Mouse (Mus musculus) heart, embryonic 11.5 days (tissue): ENCODE data around the gene Atl3. TPM values are rescaled to one million over a fixed set of nuclear protein-coding genes. Genes with fewer than 3 reads are reported as not detected.
A peak's percentile ranks its signal among the peaks of the same experiment; 100 is the strongest.

ENCODE experiments used
- ATAC-seq: fragments of 200-750 bp; cut with Nextera tagmentation; replicated peaks from 2 replicates; pipeline ENCODE4 v1.8.0; 2017; ENCODE audit warnings: moderate library complexity; ENCODE audit not compliant: insufficient number of reproducible peaks, low FRiP score, low TSS enrichment
- H3K27ac ChIP-seq: fragments of 300-500 bp; sonication (generic); 2 replicates; pipeline ENCODE4 v1.5.1; 2014; ENCODE audit warnings: mild to moderate bottlenecking, low read depth, low read length
- H3K27me3 ChIP-seq: fragments of 300-500 bp; sonication (generic); 2 replicates; pipeline ENCODE4 v1.6.1; 2014; ENCODE audit warnings: mild to moderate bottlenecking, low read length, mixed read lengths; ENCODE audit not compliant: control insufficient read depth, insufficient read depth
- H3K36me3 ChIP-seq: fragments of 300-500 bp; sonication (generic); 2 replicates; pipeline ENCODE4 v1.6.1; 2014; ENCODE audit warnings: mild to moderate bottlenecking, low read length, moderate library complexity, mixed read lengths; ENCODE audit not compliant: control insufficient read depth, insufficient read depth
- H3K4me1 ChIP-seq: fragments of 300-500 bp; sonication (generic); 2 replicates; pipeline ENCODE4 v1.6.1; 2014; ENCODE audit warnings: low read length; ENCODE audit not compliant: control insufficient read depth, insufficient read depth
- H3K4me2 ChIP-seq: fragments of 300-500 bp; sonication (generic); 2 replicates; pipeline ENCODE4 v1.6.1; 2014; ENCODE audit warnings: mild to moderate bottlenecking, moderate library complexity
- H3K4me3 ChIP-seq: fragments of 300-500 bp; sonication (generic); 2 replicates; pipeline ENCODE4 v1.5.1; 2014; ENCODE audit warnings: low read depth, low read length
- H3K9ac ChIP-seq: fragments of 300-500 bp; sonication (generic); 2 replicates; pipeline ENCODE4 v1.6.1; 2014; ENCODE audit warnings: mild to moderate bottlenecking, low read depth, low read length, moderate library complexity
- H3K9me3 ChIP-seq: fragments of 300-500 bp; sonication (generic); replicated peaks from 2 replicates; pipeline ENCODE4 v1.6.1; 2016; ENCODE audit warnings: low read length; ENCODE audit not compliant: control insufficient read depth
- WGBS: fragments of 180-500 bp; shearing (Covaris S2); extraction: QIAGEN DNeasy Blood & Tissue Kit; methylation state at CpG from one replicate; pipeline ENCODE4 v1.1.7; 2014; ENCODE audit not compliant: insufficient replicate concordance; 5-methylcytosine and 5-hydroxymethylcytosine counted together
- polyA plus RNA-seq: library from polyadenylated mRNA; unstranded; fragments of >200 nt; fragmentation: Nextera tagmentation; extraction: Ambion mirVana; gene quantifications from 2 replicates; pipeline ENCODE4 v1.2.1, GENCODE M21; 2014

Gene Atl3
- 8.9 and 9.5 TPM in 2 replicates for polyA plus RNA-seq

DNA sequence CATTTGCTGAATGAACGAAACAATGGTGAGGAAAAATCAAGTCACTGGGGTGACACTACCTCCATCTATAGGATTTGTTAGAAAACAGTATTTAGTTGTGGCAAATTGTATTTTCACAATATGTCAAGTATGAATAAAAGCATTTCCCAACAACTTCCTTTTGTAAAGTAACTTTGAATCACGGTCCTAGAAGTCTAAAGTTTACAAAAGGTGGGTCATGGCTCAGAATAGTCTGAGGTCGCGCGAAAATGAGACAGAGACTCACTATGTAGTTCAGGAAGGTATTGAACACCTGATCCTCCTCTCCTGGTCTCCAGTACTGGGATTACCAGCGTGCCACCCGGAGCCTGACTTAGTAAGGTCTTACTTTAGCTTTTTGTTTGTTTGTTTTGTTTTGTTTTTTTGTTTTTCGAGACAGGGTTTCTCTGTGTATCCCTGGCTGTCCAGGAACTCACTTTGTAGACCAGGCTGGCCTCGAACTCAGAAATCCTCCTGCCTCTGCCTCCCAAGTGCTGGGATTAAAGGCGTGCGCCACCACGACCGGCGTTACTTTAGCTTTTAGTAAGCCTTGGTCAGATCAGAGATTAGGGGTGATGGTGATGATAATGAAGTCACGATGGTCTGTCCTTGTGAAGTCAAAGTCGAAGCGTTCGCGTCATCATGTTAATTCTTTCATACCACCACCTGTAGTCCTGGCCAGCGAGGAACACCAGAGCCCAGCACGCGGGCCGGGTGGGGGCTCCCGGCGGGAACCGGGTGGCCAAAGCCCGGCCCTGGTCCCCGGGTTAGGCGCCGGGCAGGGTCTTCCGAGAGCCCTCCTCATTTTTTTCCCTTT lies at the start of gene Atl3:
Gene Atl3, plus strand, starts transcription at position 689 of the 835 bp plus-strand sequence.
- Histone ChIP-seq H3K4me3 (peak within 1 kb of the TSS; percentile 74), H3K4me1 (no peaks in the 10 kb centered on the region), H3K9ac (peak within 1 kb of the TSS; percentile 95), H3K9me3 (no peaks in the 10 kb centered on the region), H3K27ac (peak within 1 kb of the TSS; percentile 98), H3K4me2 (peak within 1 kb of the TSS; percentile 73), H3K27me3 (no peaks in the 10 kb centered on the region), H3K36me3 (no peaks in the 10 kb centered on the region)
- no peak for ATAC-seq
- WGBS, result 29% methylated on average over 31 of the region's 31 CpGs

- no peak overlapping the region for H3K27ac ChIP-seq
- peaks cover 3% of the 10 kb centered on the region; the same call in 1 of the 2 replicates for H3K36me3 ChIP-seq
- no peak for ATAC-seq
- no peaks in the 10 kb centered on the region for H3K9me3 ChIP-seq
- WGBS, result 87% methylated on average over 2 of the region's 2 CpGs
- H3K4me2 ChIP-seq, result no peak overlapping the region
- peaks cover 3% of the 10 kb centered on the region; the same call in 1 of the 2 replicates for H3K4me1 ChIP-seq
- no peak overlapping the region for H3K4me3 ChIP-seq
- no peak overlapping the region for H3K9ac ChIP-seq
- no peaks in the 10 kb centered on the region for H3K27me3 ChIP-seq
Measured at GRCm38 (mm10) chr19:7445105-7445504, 48.7 kb upstream of the Atl3 start.

GRCm38 (mm10) chr19:7445596-7445995 lies 48.2 kb upstream of the Atl3 start:
- no peak overlapping the region for H3K27ac ChIP-seq
- ATAC-seq, result no peak
- H3K9ac ChIP-seq, result no peak overlapping the region
- 89% methylated on average over 1 of the region's 1 CpGs for WGBS
- H3K36me3 ChIP-seq, result peaks cover 3% of the 10 kb centered on the region; the same call in 1 of the 2 replicates
- H3K27me3 ChIP-seq, result no peaks in the 10 kb centered on the region
- peaks cover 3% of the 10 kb centered on the region; the same call in 1 of the 2 replicates for H3K4me1 ChIP-seq
- H3K9me3 ChIP-seq, result no peaks in the 10 kb centered on the region
- H3K4me3 ChIP-seq, result no peak overlapping the region
- H3K4me2 ChIP-seq, result no peak overlapping the region

- Histone ChIP-seq H3K36me3 (no peaks in the 10 kb centered on the region), H3K27me3 (no peaks in the 10 kb centered on the region), H3K4me1 (no peaks in the 10 kb centered on the region), H3K4me2 (no peak overlapping the region), H3K9ac (no peak overlapping the region), H3K27ac (no peak overlapping the region), H3K4me3 (no peak overlapping the region), H3K9me3 (no peaks in the 10 kb centered on the region)
- 67% methylated on average over 2 of the region's 2 CpGs for WGBS
- ATAC-seq, result no peak
Measured at GRCm38 (mm10) chr19:7456803-7457202, 37.0 kb upstream of the Atl3 start.

GRCm38 (mm10) chr19:7458901-7459300 lies 34.9 kb upstream of the Atl3 start:
- no peaks in the 10 kb centered on the region for H3K4me1 ChIP-seq
- H3K4me2 ChIP-seq, result no peak overlapping the region
- no peaks in the 10 kb centered on the region for H3K27me3 ChIP-seq
- ATAC-seq, result no peak
- H3K27ac ChIP-seq, result no peak overlapping the region
- H3K9me3 ChIP-seq, result no peaks in the 10 kb centered on the region
- no peak overlapping the region for H3K9ac ChIP-seq
- H3K4me3 ChIP-seq, result no peak overlapping the region
- no peaks in the 10 kb centered on the region for H3K36me3 ChIP-seq

DNA sequence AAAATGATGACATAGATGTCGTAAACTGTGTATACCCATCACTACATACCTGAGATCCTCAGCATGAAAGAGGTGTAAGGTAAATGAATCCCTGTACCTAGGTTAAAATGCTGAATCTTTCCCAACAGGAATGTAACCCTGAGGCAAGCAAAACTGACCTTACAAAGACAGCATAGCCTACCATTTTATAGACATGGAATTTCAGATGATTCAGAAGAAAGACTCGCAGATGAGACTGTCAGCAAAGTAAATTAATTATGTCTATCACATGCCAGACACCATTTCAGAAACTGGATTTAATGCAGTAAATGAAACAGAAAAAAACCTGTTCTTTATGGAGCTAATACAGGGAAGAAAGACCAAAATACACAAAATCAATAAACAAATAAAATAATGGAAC lies 34.5 kb upstream of the Atl3 start:
- 87% methylated on average over 2 of the region's 2 CpGs for WGBS
- Histone ChIP-seq H3K4me1 (no peaks in the 10 kb centered on the region), H3K4me3 (no peak overlapping the region), H3K4me2 (no peak overlapping the region), H3K36me3 (no peaks in the 10 kb centered on the region), H3K9ac (no peak overlapping the region), H3K9me3 (no peaks in the 10 kb centered on the region), H3K27me3 (no peaks in the 10 kb centered on the region), H3K27ac (no peak overlapping the region)
- ATAC-seq, result no peak

DNA sequence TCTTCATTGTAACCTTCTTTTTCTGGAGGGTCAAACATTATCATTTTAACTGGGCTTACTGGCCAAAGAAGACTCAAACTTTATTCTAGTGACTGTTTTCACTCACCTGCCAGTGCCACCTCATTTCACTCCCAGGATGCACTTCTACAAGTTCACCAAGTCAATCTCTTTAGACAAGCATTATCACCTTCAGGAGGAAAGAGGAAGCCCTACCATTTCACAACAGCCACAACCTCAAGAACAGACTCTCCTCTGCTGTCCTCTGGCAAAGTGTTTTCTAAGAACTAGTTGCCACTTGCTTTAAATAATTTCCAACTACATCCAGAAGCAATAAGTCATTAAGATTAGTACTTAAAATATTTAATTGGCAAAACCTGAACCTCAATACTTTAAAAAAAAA lies 25.9 kb upstream of the Atl3 start:
- H3K27ac ChIP-seq, result no peak overlapping the region
- no peak overlapping the region for H3K4me3 ChIP-seq
- no peaks in the 10 kb centered on the region for H3K9me3 ChIP-seq
- no peak for ATAC-seq
- H3K27me3 ChIP-seq, result no peaks in the 10 kb centered on the region
- 0 out of 2 replicates have a peak, but pooled peaks cover 3% of the 10 kb centered on the region for H3K36me3 ChIP-seq
- H3K4me1 ChIP-seq, result no peaks in the 10 kb centered on the region
- no peak overlapping the region for H3K9ac ChIP-seq
- H3K4me2 ChIP-seq, result no peak overlapping the region

DNA sequence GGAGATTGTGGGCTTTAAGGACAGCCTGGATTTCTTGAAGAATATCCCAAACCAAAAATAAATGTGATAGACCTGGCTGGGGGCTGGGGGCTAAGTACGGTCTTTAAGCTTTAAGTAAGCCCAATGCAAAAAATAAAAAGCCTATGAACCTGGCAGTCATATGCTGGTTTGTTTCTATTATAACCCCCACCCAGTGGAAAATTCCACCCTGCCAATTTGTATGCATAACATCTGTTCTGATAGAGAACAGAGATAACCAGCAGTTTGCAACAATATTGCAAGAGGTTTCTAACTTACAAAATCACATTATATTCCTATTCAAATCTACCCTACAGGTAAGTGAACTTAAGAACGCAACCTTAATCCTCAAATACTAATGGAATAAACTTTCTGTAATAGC lies 23.2 kb upstream of the Atl3 start:
- Histone ChIP-seq H3K9me3 (no peaks in the 10 kb centered on the region), H3K4me1 (no peaks in the 10 kb centered on the region), H3K9ac (no peak overlapping the region), H3K27ac (no peak overlapping the region), H3K27me3 (no peaks in the 10 kb centered on the region), H3K4me2 (no peak overlapping the region), H3K36me3 (0 out of 2 replicates have a peak, but pooled peaks cover 3% of the 10 kb centered on the region), H3K4me3 (no peak overlapping the region)
- 94% methylated on average over 2 of the region's 2 CpGs for WGBS
- ATAC-seq, result no peak

DNA sequence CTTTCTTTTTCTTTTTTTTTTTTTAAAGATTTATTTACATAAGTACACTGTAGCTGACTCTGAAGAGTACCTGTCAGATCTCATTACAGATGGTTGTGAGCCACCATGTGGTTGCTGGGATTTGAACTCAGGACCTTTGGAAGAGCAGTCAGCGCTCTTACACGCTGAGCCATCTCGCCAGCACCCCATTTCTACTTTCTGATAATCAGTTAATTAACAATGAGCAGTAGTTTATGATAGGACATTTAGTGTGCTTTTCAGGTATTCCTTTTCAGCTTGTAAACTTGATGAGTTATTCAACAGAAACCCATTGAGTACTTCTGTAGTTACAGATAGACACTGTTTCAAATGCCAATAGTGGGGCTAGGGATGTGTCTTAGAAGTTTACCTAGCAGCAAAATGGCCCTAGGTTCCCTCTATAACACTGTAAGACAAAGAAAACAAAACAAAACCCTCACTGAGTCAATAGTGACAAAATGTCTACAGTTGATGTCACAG lies 14.0 kb upstream of the Atl3 start:
- WGBS, result 98% methylated on average over 3 of the region's 3 CpGs
- peaks cover 5% of the 10 kb centered on the region for H3K4me1 ChIP-seq
- no peak overlapping the region for H3K4me3 ChIP-seq
- ATAC-seq, result no peak
- H3K27me3 ChIP-seq, result no peaks in the 10 kb centered on the region
- H3K27ac ChIP-seq, result no peak overlapping the region
- H3K9me3 ChIP-seq, result no peaks in the 10 kb centered on the region
- no peak overlapping the region for H3K9ac ChIP-seq
- H3K4me2 ChIP-seq, result no peak overlapping the region
- peaks cover 2% of the 10 kb centered on the region; the same call in 1 of the 2 replicates for H3K36me3 ChIP-seq
